Mouse (Mus musculus) bone marrow macrophage, adult 2 months (primary cell): ENCODE data around the gene Cyb561d2. TPM values are rescaled to one million over a fixed set of nuclear protein-coding genes. Genes with fewer than 3 reads are reported as not detected.

Source experiments
- H3K27ac ChIP-seq: 2 replicates; pipeline ENCODE4 v1.5.1; 2012; ENCODE audit warnings: low read depth, low read length; ENCODE audit not compliant: insufficient read depth
- H3K4me1 ChIP-seq: 2 replicates; pipeline ENCODE4 v1.6.1; 2012; ENCODE audit warnings: low read length; ENCODE audit not compliant: control insufficient read depth, insufficient read depth
- H3K4me3 ChIP-seq: 2 replicates; pipeline ENCODE4 v1.5.1; 2012; ENCODE audit warnings: mild to moderate bottlenecking, low read length, moderate library complexity; ENCODE audit not compliant: insufficient read depth
- CTCF ChIP-seq: IDR thresholded peaks from 2 replicates; pipeline ENCODE4 v1.5.1; 2012; ENCODE audit warnings: low read depth, mild to moderate bottlenecking, low read length, moderate library complexity
- POLR2A ChIP-seq: IDR thresholded peaks from 2 replicates; pipeline ENCODE4 v1.6.1; 2012; ENCODE audit warnings: mild to moderate bottlenecking, low read depth, low read length, borderline replicate concordance
- polyA plus RNA-seq: library from polyadenylated mRNA; stranded (reverse); fragments of >200 nt; gene quantifications from 2 replicates; pipeline ENCODE4 v1.2.4, GENCODE M21; 2012; ENCODE audit not compliant: missing spikeins, insufficient read depth, insufficient read length

The Cyb561d2 gene
- polyA plus RNA-seq, 1 experiment, result 18.9 TPM

DNA sequence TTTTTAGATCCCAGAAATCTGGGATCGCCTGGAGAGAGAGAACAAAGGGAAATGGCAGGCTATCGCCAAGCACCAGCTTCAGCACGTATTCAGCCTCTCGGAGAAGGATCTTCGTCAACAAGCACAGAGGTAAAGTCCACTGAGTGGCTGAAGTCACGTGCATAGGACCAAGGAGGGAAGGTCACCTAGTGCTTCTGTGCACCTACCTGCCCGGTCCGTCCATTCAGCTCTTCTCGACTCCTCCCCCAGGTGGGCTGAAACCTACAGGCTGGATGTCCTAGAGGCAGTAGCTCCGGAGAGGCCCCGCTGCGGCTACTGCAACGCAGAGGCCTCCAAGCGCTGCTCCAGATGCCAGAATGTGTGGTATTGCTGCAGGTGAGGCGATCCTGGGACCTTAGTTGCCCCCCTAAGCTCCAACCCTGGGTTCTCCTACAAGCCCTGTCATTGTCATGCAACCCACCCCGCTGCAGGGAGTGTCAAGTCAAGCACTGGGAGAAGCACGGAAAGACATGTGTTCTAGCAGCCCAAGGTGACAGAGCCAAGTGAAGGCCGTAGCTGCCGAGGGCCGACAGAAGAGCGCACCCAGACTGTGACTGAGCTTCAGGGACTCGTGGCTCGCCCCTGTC is 8.6 kb upstream of the Cyb561d2 start:
- peaks cover 34% of the 10 kb centered on the region for H3K4me1 ChIP-seq
- TF ChIP-seq CTCF (no peak), POLR2A (no peak)
- H3K4me3 ChIP-seq, result no peak overlapping the region
- no peak overlapping the region for H3K27ac ChIP-seq

DNA sequence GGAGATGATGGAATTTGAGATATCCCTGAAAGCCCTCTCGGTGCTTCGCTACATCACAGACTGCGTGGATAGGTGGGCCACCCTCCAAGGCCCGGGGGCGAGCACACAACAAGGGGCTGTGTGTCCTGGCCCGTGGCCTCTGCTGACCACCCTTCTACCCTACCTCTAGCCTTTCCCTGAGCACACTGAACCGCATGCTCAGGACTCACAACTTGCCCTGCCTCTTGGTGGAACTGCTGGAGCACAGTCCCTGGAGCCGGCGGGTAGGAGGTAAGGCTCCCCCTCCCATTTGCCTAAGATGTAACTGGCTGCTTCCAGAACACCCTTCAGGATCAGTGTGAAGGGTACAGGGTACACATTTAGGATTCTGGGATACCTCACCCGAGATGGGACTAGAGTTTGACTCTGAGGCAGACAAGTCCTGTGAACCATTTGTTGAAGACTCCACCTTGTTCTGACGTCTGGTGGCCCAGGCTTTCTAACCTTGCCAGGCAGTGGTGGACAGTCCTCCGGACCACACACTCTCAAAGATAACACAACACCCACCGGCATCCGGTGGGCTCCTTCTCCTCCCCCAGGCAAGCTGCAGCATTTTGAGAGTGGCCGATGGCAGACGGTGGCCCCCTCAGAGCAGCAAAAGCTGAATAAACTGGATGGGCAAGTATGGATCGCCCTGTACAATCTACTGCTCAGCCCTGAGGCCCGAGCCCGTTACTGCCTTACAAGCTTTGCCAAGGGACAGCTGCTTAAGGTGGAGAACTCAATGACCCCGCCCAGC is 7.5 kb upstream of the Cyb561d2 start:
- H3K4me1 ChIP-seq, result peaks cover 34% of the 10 kb centered on the region
- no peak overlapping the region for H3K4me3 ChIP-seq
- TF ChIP-seq CTCF (no peak), POLR2A (no peak)
- H3K27ac ChIP-seq, result no peak overlapping the region

DNA sequence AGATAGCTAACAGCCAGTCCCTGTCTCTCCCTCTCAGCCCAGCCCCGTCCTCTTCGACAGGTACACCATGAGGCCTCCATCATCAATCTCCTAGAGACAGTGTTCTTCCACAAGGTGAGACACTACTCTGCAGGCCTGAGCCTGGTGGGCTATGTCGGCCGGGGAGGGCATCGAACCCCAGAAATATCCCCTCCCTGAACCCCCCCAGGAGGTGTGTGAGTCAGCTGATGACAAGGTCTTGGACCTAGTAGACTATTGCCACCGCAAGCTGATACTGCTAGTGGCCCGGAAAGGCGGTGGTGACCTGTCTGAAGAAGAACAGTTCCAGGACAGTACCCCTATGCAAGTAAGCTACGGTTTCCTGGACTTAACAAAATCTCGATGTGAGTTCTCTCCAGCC is 6.8 kb upstream of the Cyb561d2 start:
- Histone ChIP-seq H3K27ac (no peak overlapping the region), H3K4me1 (peaks cover 34% of the 10 kb centered on the region), H3K4me3 (no peak overlapping the region)
- no peak for TF ChIP-seq CTCF
- no peak for TF ChIP-seq POLR2A

DNA sequence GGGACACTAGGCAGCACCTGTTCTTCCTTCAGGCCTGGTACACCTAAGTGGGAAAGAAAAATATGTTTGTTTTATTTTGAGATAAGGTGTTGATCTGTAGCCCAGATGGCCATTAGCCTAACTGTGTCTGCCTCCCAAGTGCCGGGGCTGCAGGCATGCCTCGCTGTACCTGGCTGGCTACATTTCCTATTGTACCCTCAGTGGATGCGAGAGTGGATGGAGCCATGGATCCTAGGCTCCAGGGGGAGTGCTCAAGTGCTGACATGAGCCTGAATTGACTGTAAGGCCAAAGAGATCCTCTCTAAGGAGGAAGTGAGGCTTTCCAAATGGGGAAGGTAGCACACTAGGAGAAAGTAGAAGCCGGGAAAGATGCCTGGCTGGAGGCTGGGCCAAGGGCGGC is 6.0 kb upstream of the Cyb561d2 start:
- no peak for TF ChIP-seq POLR2A
- TF ChIP-seq CTCF, result no peak
- H3K4me3 ChIP-seq, result no peak overlapping the region
- H3K4me1 ChIP-seq, result peaks cover 29% of the 10 kb centered on the region
- H3K27ac ChIP-seq, result no peak overlapping the region

DNA sequence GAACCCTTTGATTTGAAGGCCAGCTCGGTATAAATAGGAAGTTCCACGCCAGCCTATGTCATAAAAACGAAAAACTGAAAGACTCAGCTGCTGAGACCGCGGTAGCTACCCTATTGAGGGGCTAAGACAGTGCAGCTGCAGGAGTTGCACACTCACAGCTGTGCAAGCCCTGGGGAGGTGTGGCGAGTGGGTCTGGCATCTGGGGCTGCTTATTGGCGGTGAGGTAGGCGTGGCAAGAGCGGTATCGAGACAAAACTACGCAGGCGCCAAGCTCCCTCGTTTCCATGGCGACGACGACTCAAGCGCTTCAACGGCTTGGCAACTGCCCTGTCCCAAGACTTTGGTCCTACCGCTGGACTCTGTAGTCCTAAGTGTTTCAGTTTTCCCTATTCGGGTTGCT is 5.0 kb upstream of the Cyb561d2 start, which contains the start of gene Zmynd10:
Gene Zmynd10 (plus strand): TSS at position 273 of the 400 bp plus-strand sequence.
- H3K4me1 ChIP-seq, result peaks cover 29% of the 10 kb centered on the region
- 0 out of 2 replicates have a peak within 1 kb of the TSS, but pooled peaks have one; percentile 21 for H3K4me3 ChIP-seq
- TF ChIP-seq CTCF (no peak), POLR2A (no peak)
- no peak within 1 kb of the TSS for H3K27ac ChIP-seq

- Histone ChIP-seq H3K27ac (no peak overlapping the region), H3K4me1 (peaks cover 23% of the 10 kb centered on the region), H3K4me3 (no peak overlapping the region)
- TF ChIP-seq CTCF, result peak; percentile 98
- no peak for TF ChIP-seq POLR2A
Measured at GRCm38 (mm10) chr9:107545602-107546001, 3.6 kb upstream of the Cyb561d2 start.

- no peak for TF ChIP-seq CTCF
- TF ChIP-seq POLR2A, result no peak
- Histone ChIP-seq H3K4me1 (peaks cover 23% of the 10 kb centered on the region), H3K27ac (no peak overlapping the region), H3K4me3 (no peak overlapping the region)
Measured at GRCm38 (mm10) chr9:107545199-107545598, 3.2 kb upstream of the Cyb561d2 start.

DNA sequence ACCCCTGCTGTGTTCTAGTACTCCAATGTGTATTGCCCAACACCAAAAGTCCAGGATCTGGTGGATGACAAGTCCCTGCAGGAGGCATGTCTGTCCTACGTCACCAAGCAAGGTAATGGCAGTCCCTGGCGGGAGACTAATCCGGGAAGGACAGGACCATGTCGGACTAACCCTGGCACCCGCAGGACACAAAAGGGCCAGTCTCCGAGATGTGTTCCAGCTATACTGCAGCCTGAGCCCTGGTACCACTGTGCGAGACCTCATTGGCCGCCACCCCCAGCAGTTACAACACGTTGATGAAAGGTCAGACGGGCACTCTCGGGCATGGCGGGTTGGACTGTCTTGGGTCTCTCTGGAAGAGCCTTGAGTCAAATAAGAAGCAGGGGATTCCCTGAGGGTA is 2.7 kb upstream of the Cyb561d2 start:
- peaks cover 23% of the 10 kb centered on the region for H3K4me1 ChIP-seq
- H3K4me3 ChIP-seq, result no peak overlapping the region
- H3K27ac ChIP-seq, result no peak overlapping the region
- TF ChIP-seq POLR2A (no peak), CTCF (no peak)

DNA sequence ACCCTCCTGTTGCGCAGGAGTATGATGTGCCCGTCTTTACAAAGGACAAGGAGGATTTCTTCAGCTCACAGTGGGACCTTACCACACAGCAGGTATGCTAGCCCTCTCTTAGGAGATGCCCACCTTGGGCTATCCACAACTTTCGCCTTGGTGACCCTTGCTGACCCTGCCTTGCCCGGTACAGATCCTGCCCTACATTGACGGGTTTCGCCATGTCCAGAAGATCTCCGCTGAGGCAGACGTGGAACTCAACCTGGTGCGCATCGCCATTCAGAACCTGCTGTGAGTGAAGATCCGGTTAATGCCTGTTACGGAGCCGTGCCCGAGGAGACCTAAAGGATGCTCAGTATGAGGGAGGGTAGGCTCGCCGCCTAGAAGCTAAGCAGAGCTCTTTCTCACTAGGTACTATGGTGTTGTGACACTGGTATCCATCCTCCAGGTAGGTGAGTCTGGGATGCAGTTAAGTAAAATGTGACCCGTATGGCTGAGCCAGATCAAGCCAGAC is 2.3 kb upstream of the Cyb561d2 start:
- no peak overlapping the region for H3K4me3 ChIP-seq
- TF ChIP-seq POLR2A (no peak), CTCF (no peak)

GRCm38 (mm10) chr9:107543299-107543698 is 1.3 kb upstream of the Cyb561d2 start:
- no peak for TF ChIP-seq CTCF
- no peak for TF ChIP-seq POLR2A
- H3K4me1 ChIP-seq, result peaks cover 19% of the 10 kb centered on the region
- no peak overlapping the region for H3K27ac ChIP-seq

More for the DNA sequence above, 2.3 kb upstream of the Cyb561d2 start:
- peaks cover 23% of the 10 kb centered on the region for H3K4me1 ChIP-seq
- no peak overlapping the region for H3K27ac ChIP-seq

More at GRCm38 (mm10) chr9:107543299-107543698, 1.3 kb upstream of the Cyb561d2 start:
- H3K4me3 ChIP-seq, result no peak overlapping the region
